Mouse (Mus musculus) spleen, adult 2 months (tissue): Measurements from ENCODE around the gene Cul4a.

Experiments used
- CTCF ChIP-seq: fragments of 200-500 bp; IDR thresholded peaks from 2 replicates; pipeline ENCODE4 v1.5.1; 2011; ENCODE audit warnings: mild to moderate bottlenecking, inconsistent platforms; ENCODE audit not compliant: insufficient read depth, insufficient read length, insufficient replicate concordance; ENCODE audit errors: extremely low read depth
- POLR2A ChIP-seq: fragments of 200-500 bp; IDR thresholded peaks from 2 replicates; pipeline ENCODE4 v1.6.1; 2011; ENCODE audit warnings: low read depth, low read length, inconsistent platforms

DNA sequence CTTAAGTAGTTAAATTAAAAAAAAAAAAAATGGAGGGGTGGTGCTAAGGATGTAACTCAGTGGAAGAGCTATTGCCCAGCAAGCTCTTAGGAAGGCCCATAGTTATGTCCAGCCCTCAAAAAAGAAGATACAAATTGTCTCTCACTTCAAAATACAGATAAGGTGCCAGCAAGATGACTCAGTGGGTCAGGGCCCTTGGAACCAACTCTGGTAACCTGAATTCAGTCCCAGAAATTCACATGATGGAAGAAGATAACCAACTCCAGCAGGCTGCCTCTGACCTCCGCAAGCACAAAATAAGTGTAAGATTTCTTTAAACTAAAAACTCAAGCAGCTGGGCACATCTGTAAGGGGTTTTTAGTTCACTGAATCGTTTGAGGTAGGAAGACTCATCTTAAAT lies 43.1 kb downstream of the Cul4a start:
- TF ChIP-seq CTCF (no peak), POLR2A (no peak)
